Mouse (Mus musculus): ENCODE results near the gene Sdhaf3. TPM values are rescaled to one million over a fixed set of nuclear protein-coding genes. Genes with fewer than 3 reads are reported as not detected.

The Sdhaf3 gene
- total and polyA plus RNA-seq, 3 experiments: 6.0 to 11.6 (median 8.8) TPM

DNA sequence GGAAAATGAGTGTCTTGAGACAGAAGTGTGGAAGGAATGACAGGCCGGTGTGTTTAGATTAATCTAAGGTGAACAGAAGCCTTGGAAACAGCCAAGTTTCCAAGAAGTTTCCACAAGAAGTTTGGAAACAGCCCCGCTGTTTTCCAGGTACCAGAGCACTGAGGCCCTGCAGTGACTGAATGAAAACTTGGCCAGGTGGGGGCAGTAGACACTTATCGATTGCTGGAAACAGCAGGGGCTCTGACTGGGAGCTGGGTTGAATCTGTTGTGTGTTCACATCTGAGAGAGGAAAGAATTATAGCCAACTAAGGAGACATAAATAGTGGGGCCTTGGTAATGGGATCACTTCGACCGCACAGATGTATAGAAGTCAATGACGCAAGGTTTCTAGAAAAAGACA lies 13.0 kb upstream of the Sdhaf3 start:
- peak; percentile 25 for DNase-seq (ENCODE audit: extremely low read depth)
- Histone ChIP-seq H3K9ac (ENCODE audit: insufficient read depth, low read depth) (no peak overlapping the region), H3K27me3 (replicated peaks) (no peaks in the 10 kb centered on the region), H3K27ac (ENCODE audit: insufficient read depth, low read depth) (no peak overlapping the region), H3K4me1 (ENCODE audit: control insufficient read depth in 1 of 2, insufficient read depth in 2 of 2) (no peaks in the 10 kb centered on the region), H3K4me3 (replicated peaks in 1 of 3; ENCODE audit: low read depth in 2 of 3, low read length in 2 of 3, poor library complexity in 1 of 3) (no peak overlapping the region), H3K79me2 (replicated peaks; ENCODE audit: control insufficient read depth, extremely low read depth, insufficient read depth, poor library complexity, severe bottlenecking) (no peaks in the 10 kb centered on the region), H3K9me3 (replicated peaks; ENCODE audit: low read length) (no peaks in the 10 kb centered on the region), H3K4me2 (ENCODE audit: insufficient read depth, low read depth, poor library complexity, severe bottlenecking) (no peak overlapping the region), H3K36me3 (replicated peaks in 1 of 2; ENCODE audit: control insufficient read depth in 1 of 2, insufficient read depth in 1 of 2, low read length in 1 of 2) (no peaks in the 10 kb centered on the region)
- dilution Hi-C loops (cut with MboI; ENCODE audit: extremely low pct_ligation_motif_present, extremely low pct_unique_long_range_greater_than_20kb, low sequenced_read_pairs) (no loop called here), in situ Hi-C loops (cut with MboI; ENCODE audit: low pct_ligation_motif_present, low pct_unique_long_range_greater_than_20kb, low sequenced_read_pairs) (loop anchor here (25.0 kb wide), 1 partner anchor 719 kb away; no protein-coding TSS in a partner anchor)
- TF ChIP-seq USF2 (conservative IDR thresholded peaks at IDR 0.05; ENCODE audit: low read depth, low read length): no peak
- TF ChIP-seq TBP (conservative IDR thresholded peaks at IDR 0.05; ENCODE audit: low read depth, low read length): no peak
- no peak for TF ChIP-seq MYC (IDR thresholded peaks at IDR 0.05; ENCODE audit: low read depth, low read length)
- peak; percentile 66 for TF ChIP-seq RAD21 (IDR thresholded peaks at IDR 0.05; ENCODE audit: low read depth, low read length)
- TF ChIP-seq CTCF (conservative IDR thresholded peaks at IDR 0.05 in 1 of 2, IDR thresholded peaks at IDR 0.05 in 1 of 2; ENCODE audit: low read depth in 2 of 2, low read length in 2 of 2): peak; percentile 15 to 71; a peak in 2 of 4 replicates
- no peak for TF ChIP-seq MAZ (IDR thresholded peaks at IDR 0.05; ENCODE audit: low read depth, low read length)
- no peak for TF ChIP-seq ZMIZ1 (IDR thresholded peaks at IDR 0.05; ENCODE audit: low read depth, low read length)
- TF ChIP-seq POLR2A (IDR thresholded peaks at IDR 0.05; ENCODE audit: low read depth, low read length): no peak
- TF ChIP-seq TCF12 (IDR thresholded peaks at IDR 0.05; ENCODE audit: low read depth, low read length): no peak
- TF ChIP-seq GABPA (IDR thresholded peaks at IDR 0.05; ENCODE audit: insufficient replicate concordance, low read depth, low read length): no peak
- TF ChIP-seq ZKSCAN1 (IDR thresholded peaks at IDR 0.05; ENCODE audit: borderline replicate concordance, low read depth, low read length): no peak
- no peak for TF ChIP-seq MAFK (IDR thresholded peaks at IDR 0.05; ENCODE audit: insufficient replicate concordance, low read length)
- no peak for TF ChIP-seq IRF4 (IDR thresholded peaks at IDR 0.05; ENCODE audit: low read depth, low read length)
- TF ChIP-seq HCFC1 (IDR thresholded peaks at IDR 0.05; ENCODE audit: low read depth, low read length): no peak
- no peak for TF ChIP-seq NRF1 (IDR thresholded peaks at IDR 0.05; ENCODE audit: low read depth, low read length)
- TF ChIP-seq SMC3 (IDR thresholded peaks at IDR 0.05; ENCODE audit: low read depth, low read length): peak; percentile 58
- TF ChIP-seq ELF1 (IDR thresholded peaks at IDR 0.05; ENCODE audit: low read depth, low read length): no peak
- no peak for TF ChIP-seq UBTF (IDR thresholded peaks at IDR 0.05; ENCODE audit: low read depth, low read length)
- TF ChIP-seq MXI1 (IDR thresholded peaks at IDR 0.05; ENCODE audit: low read depth, low read length): no peak
- no peak for TF ChIP-seq JUN (IDR thresholded peaks at IDR 0.05; ENCODE audit: insufficient read depth, low read depth, low read length)
- no peak for TF ChIP-seq JUND (conservative IDR thresholded peaks at IDR 0.05; ENCODE audit: low read depth, low read length)
- no peak for TF ChIP-seq SIN3A (IDR thresholded peaks at IDR 0.05; ENCODE audit: low read length)
- no peak for TF ChIP-seq BHLHE40 (IDR thresholded peaks at IDR 0.05; ENCODE audit: low read depth, low read length)
- no peak for TF ChIP-seq RCOR1 (conservative IDR thresholded peaks at IDR 0.05; ENCODE audit: low read depth, low read length)
- no peak for TF ChIP-seq ZNF384 (IDR thresholded peaks at IDR 0.05; ENCODE audit: low read depth, low read length)

All from CH12.LX (cell line).